Mouse (Mus musculus) CH12.LX (cell line): Measurements from ENCODE around the gene Hsdl1. TPM values are rescaled to one million over a fixed set of nuclear protein-coding genes. Genes with fewer than 3 reads are reported as not detected.

Source experiments
- DNase-seq: peaks from one replicate; pipeline ENCODE4 v3.0.0-alpha.2; 2013; ENCODE audit errors: extremely low read depth
- H3K27ac ChIP-seq: 2 replicates; pipeline ENCODE4 v1.5.1; 2012; ENCODE audit warnings: low read depth, mild to moderate bottlenecking, control low read depth, moderate library complexity; ENCODE audit not compliant: insufficient read depth
- H3K27me3 ChIP-seq: replicated peaks from 2 replicates; pipeline ENCODE3; 2012; ENCODE audit warnings: inconsistent platforms
- H3K36me3 ChIP-seq, 2 experiments: replicated peaks in 1 of 2; 2 replicates each; pipeline versions ENCODE3 to v1.6.1; 2012; ENCODE audit warnings: inconsistent platforms in 1 of 2, low read length in 1 of 2, mild to moderate bottlenecking in 1 of 2, mixed read lengths in 1 of 2, moderate library complexity in 1 of 2; ENCODE audit not compliant: control insufficient read depth in 1 of 2, insufficient read depth in 1 of 2
- H3K4me1 ChIP-seq, 2 experiments: 2 replicates each; pipeline ENCODE4 v1.6.1; 2012; ENCODE audit warnings: inconsistent platforms in 1 of 2, moderate library complexity in 1 of 2; ENCODE audit not compliant: insufficient read depth in 2 of 2, control insufficient read depth in 1 of 2
- H3K4me2 ChIP-seq: 2 replicates; pipeline ENCODE4 v1.6.1; 2012; ENCODE audit warnings: low read depth, mild to moderate bottlenecking, control low read depth; ENCODE audit not compliant: poor library complexity, insufficient read depth, severe bottlenecking
- H3K4me3 ChIP-seq, 3 experiments: fragments of 150-350 bp in 1 of 3; sonication (generic) in 1 of 3; replicated peaks in 1 of 3; 2 replicates each; pipeline versions ENCODE3 to v1.5.1; 2011 to 2012; ENCODE audit warnings: low read depth in 2 of 3, low read length in 2 of 3, mild to moderate bottlenecking in 2 of 3, moderate library complexity in 2 of 3, control low read depth in 1 of 3, improper control_type of control experiment in 1 of 3, inconsistent platforms in 1 of 3, mixed read lengths in 1 of 3; ENCODE audit not compliant: poor library complexity in 1 of 3
- H3K79me2 ChIP-seq: replicated peaks from 2 replicates; pipeline ENCODE4 v1.6.1; 2012; ENCODE audit warnings: mild to moderate bottlenecking, moderate library complexity; ENCODE audit not compliant: control insufficient read depth, poor library complexity, insufficient read depth, severe bottlenecking; ENCODE audit errors: extremely low read depth
- H3K9ac ChIP-seq: 2 replicates; pipeline ENCODE4 v1.6.1; 2012; ENCODE audit warnings: low read depth, mild to moderate bottlenecking, control low read depth, moderate library complexity; ENCODE audit not compliant: insufficient read depth
- H3K9me3 ChIP-seq: replicated peaks from 2 replicates; pipeline ENCODE3; 2012; ENCODE audit warnings: low read length, inconsistent platforms, mixed read lengths
- CHD2 ChIP-seq: IDR thresholded peaks from 2 replicates; pipeline ENCODE4 v1.6.1; 2011; ENCODE audit warnings: low read length, improper control_type of control experiment
- CTCF ChIP-seq, 2 experiments: IDR thresholded peaks in 1 of 2; conservative IDR thresholded peaks in 1 of 2; 2 replicates each; pipeline ENCODE4 v1.5.1; 2011 to 2012; ENCODE audit warnings: low read depth in 2 of 2, low read length in 2 of 2, improper control_type of control experiment in 1 of 2, inconsistent platforms in 1 of 2, mild to moderate bottlenecking in 1 of 2, moderate library complexity in 1 of 2
- E2F4 ChIP-seq: IDR thresholded peaks from 2 replicates; pipeline ENCODE4 v1.6.1; 2011; ENCODE audit warnings: low read depth, low read length, improper control_type of control experiment; ENCODE audit not compliant: insufficient replicate concordance
- ELF1 ChIP-seq: IDR thresholded peaks from 2 replicates; pipeline ENCODE4 v1.6.1; 2014; ENCODE audit warnings: low read depth, mild to moderate bottlenecking, inconsistent platforms, low read length, improper control_type of control experiment
- EP300 ChIP-seq: IDR thresholded peaks from 2 replicates; pipeline ENCODE4 v1.6.1; 2011; ENCODE audit warnings: low read length, improper control_type of control experiment
- ETS1 ChIP-seq: conservative IDR thresholded peaks from 2 replicates; pipeline ENCODE4 v1.6.1; 2012; ENCODE audit warnings: low read depth, mild to moderate bottlenecking, inconsistent platforms, low read length, improper control_type of control experiment, moderate library complexity
- GABPA ChIP-seq: IDR thresholded peaks from 2 replicates; pipeline ENCODE4 v1.6.1; 2012; ENCODE audit warnings: low read depth, low read length, improper control_type of control experiment, inconsistent platforms; ENCODE audit not compliant: insufficient replicate concordance
- HCFC1 ChIP-seq: IDR thresholded peaks from 2 replicates; pipeline ENCODE4 v1.6.1; 2012; ENCODE audit warnings: low read depth, mild to moderate bottlenecking, inconsistent platforms, low read length, improper control_type of control experiment
- IRF4 ChIP-seq: IDR thresholded peaks from 2 replicates; pipeline ENCODE4 v1.6.1; 2014; ENCODE audit warnings: low read depth, mild to moderate bottlenecking, inconsistent platforms, low read length, improper control_type of control experiment
- JUND ChIP-seq: conservative IDR thresholded peaks from 2 replicates; pipeline ENCODE4 v1.6.1; 2011; ENCODE audit warnings: low read depth, low read length, improper control_type of control experiment
- KAT2A ChIP-seq: IDR thresholded peaks from 2 replicates; pipeline ENCODE4 v1.6.1; 2012; ENCODE audit warnings: low read length, improper control_type of control experiment, inconsistent platforms; ENCODE audit not compliant: insufficient replicate concordance
- MAFK ChIP-seq: IDR thresholded peaks from 2 replicates; pipeline ENCODE4 v1.6.1; 2011; ENCODE audit warnings: low read length, improper control_type of control experiment; ENCODE audit not compliant: insufficient replicate concordance
- MAX ChIP-seq: IDR thresholded peaks from 2 replicates; pipeline ENCODE4 v1.6.1; 2011; ENCODE audit warnings: low read length, improper control_type of control experiment
- MAZ ChIP-seq: IDR thresholded peaks from 2 replicates; pipeline ENCODE4 v1.6.1; 2012; ENCODE audit warnings: low read depth, mild to moderate bottlenecking, inconsistent platforms, low read length, improper control_type of control experiment, moderate library complexity
- MEF2A ChIP-seq: IDR thresholded peaks from 2 replicates; pipeline ENCODE4 v1.6.1; 2014; ENCODE audit warnings: low read depth, mild to moderate bottlenecking, inconsistent platforms, low read length, improper control_type of control experiment, borderline replicate concordance
- MYC ChIP-seq: IDR thresholded peaks from 2 replicates; pipeline ENCODE4 v1.6.1; 2011; ENCODE audit warnings: low read depth, mild to moderate bottlenecking, improper control_type of control experiment, low read length
- NELFE ChIP-seq: IDR thresholded peaks from 2 replicates; pipeline ENCODE4 v1.6.1; 2011; ENCODE audit warnings: low read depth, low read length, improper control_type of control experiment
- PAX5 ChIP-seq: IDR thresholded peaks from 2 replicates; pipeline ENCODE4 v1.6.1; 2012; ENCODE audit warnings: low read length, inconsistent platforms, mixed read lengths
- POLR2AphosphoS2 ChIP-seq: IDR thresholded peaks from 2 replicates; pipeline ENCODE4 v1.6.1; 2011; ENCODE audit warnings: low read depth, low read length, improper control_type of control experiment
- RCOR1 ChIP-seq: conservative IDR thresholded peaks from 2 replicates; pipeline ENCODE4 v1.6.1; 2012; ENCODE audit warnings: low read depth, mild to moderate bottlenecking, inconsistent platforms, low read length, improper control_type of control experiment
- SIN3A ChIP-seq: IDR thresholded peaks from 2 replicates; pipeline ENCODE4 v1.6.1; 2012; ENCODE audit warnings: low read length, improper control_type of control experiment, inconsistent platforms
- UBTF ChIP-seq: IDR thresholded peaks from 2 replicates; pipeline ENCODE4 v1.6.1; 2012; ENCODE audit warnings: low read depth, mild to moderate bottlenecking, inconsistent platforms, low read length, improper control_type of control experiment, moderate library complexity
- USF1 ChIP-seq: IDR thresholded peaks from 2 replicates; pipeline ENCODE4 v1.6.1; 2014; ENCODE audit warnings: low read depth, mild to moderate bottlenecking, inconsistent platforms, low read length, improper control_type of control experiment
- USF2 ChIP-seq: conservative IDR thresholded peaks from 2 replicates; pipeline ENCODE4 v1.6.1; 2011; ENCODE audit warnings: low read depth, low read length, improper control_type of control experiment
- ZC3H11A ChIP-seq: IDR thresholded peaks from 2 replicates; pipeline ENCODE4 v1.6.1; 2012; ENCODE audit warnings: low read depth, mild to moderate bottlenecking, inconsistent platforms, low read length, improper control_type of control experiment
- dilution Hi-C: fragments of 300-500 bp; cut with MboI; formaldehyde crosslinking; loops from 2 replicates; pipeline ENCODE4 v1.14.3; 2020; ENCODE audit warnings: low sequenced_read_pairs; ENCODE audit not compliant: extremely low pct_unique_long_range_greater_than_20kb, extremely low pct_ligation_motif_present
- in situ Hi-C: fragments of 300-500 bp; cut with MboI; formaldehyde crosslinking; loops from 3 replicates; pipeline ENCODE4 v1.14.3; 2019; ENCODE audit warnings: low sequenced_read_pairs, low pct_ligation_motif_present, low pct_unique_long_range_greater_than_20kb, mixed read lengths
- polyA plus RNA-seq: library from polyadenylated mRNA; unstranded; fragments of >175 nt; gene quantifications from 2 replicates; pipeline ENCODE4 v1.2.1, GENCODE M21; 2012; ENCODE audit warnings: low read depth; ENCODE audit not compliant: insufficient read length
- total RNA-seq, 2 experiments: library from RNA; depleted of rRNA; stranded (reverse); fragments of 300-350 nt in 1 of 2; fragments of >200 nt in 1 of 2; gene quantifications; 2 replicates each; pipeline ENCODE4 v1.2.3; 2012 to 2014

The Hsdl1 gene
- total and polyA plus RNA-seq, 3 experiments, result 5.7 to 13.6 (median 8.2) TPM

DNA sequence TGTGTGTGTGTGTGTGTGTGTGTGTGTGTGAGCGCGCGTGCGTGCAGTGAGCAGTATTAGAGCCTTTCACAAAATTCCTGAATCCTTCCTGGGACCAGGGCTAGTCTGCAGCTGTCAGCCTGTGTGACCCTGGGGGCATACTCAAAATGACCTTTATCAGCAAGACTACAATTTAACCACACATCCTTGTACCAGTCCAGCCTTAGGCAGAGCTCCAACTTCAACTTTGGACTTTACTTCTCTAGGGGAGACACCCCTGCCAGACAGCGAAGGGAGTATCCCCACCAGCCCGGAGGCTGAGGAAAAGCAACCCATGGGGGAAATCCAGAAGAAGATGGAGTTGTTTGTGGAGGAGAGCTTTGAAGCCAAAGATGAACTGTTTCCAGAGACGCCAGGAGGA, 16.5 kb upstream of the Hsdl1 start:
- no peaks in the 10 kb centered on the region for H3K27me3 ChIP-seq
- no peak overlapping the region for H3K9ac ChIP-seq
- H3K79me2 ChIP-seq, result no peaks in the 10 kb centered on the region
- H3K9me3 ChIP-seq, result no peaks in the 10 kb centered on the region
- dilution Hi-C loops (no loop called here), in situ Hi-C loops (no loop called here)
- no peak overlapping the region for H3K4me3 ChIP-seq
- H3K4me1 ChIP-seq, result peaks cover 8 to 20% of the 10 kb centered on the region in 2 experiments
- DNase-seq, result no peak
- H3K4me2 ChIP-seq, result no peak overlapping the region
- TF ChIP-seq MAX (no peak), USF1 (no peak), KAT2A (no peak), JUND (no peak), GABPA (no peak), ELF1 (no peak), HCFC1 (no peak), ETS1 (no peak), UBTF (no peak)
- H3K36me3 ChIP-seq, result peaks cover under 1 to 12% of the 10 kb centered on the region in 2 experiments
- H3K27ac ChIP-seq, result no peak overlapping the region

DNA sequence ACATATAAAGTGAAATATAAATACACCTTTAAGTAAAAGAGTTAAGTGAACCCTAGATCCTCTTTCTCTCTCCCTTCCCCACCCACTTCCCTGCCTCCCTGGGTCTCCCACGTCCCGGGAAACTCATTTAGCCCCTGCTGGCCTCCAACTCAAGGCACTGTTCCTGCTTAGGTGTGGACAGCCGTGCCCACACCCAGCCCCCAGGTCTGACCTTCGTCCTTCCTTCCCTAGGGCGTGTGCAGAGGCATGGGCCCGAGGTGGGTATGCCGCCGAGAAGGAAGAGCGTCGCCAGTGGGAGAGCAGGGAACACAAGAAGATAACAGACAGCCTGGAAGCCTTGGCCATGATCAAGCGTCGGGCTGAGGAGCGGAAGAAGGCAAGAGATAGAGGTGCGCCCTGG, 15.4 kb upstream of the Hsdl1 start:
- dilution Hi-C loops, result no loop called here
- Histone ChIP-seq H3K4me1 (peaks cover 8 to 20% of the 10 kb centered on the region in 2 experiments), H3K79me2 (no peaks in the 10 kb centered on the region), H3K4me2 (no peak overlapping the region), H3K27ac (no peak overlapping the region), H3K27me3 (no peaks in the 10 kb centered on the region), H3K9me3 (no peaks in the 10 kb centered on the region), H3K4me3 (no peak overlapping the region), H3K36me3 (peaks cover 0 to 2% of the 10 kb centered on the region in 2 experiments), H3K9ac (no peak overlapping the region)
- DNase-seq, result no peak
- in situ Hi-C loops, result no loop called here
- TF ChIP-seq MYC (no peak), PAX5 (no peak), E2F4 (no peak), CHD2 (no peak), USF1 (no peak), USF2 (no peak)

GRCm38 (mm10) chr8:119588844-119589243, 13.9 kb upstream of the Hsdl1 start:
- Histone ChIP-seq H3K9ac (no peak overlapping the region), H3K9me3 (no peaks in the 10 kb centered on the region), H3K4me3 (no peak overlapping the region), H3K4me1 (peaks cover 0 to 10% of the 10 kb centered on the region in 2 experiments; a peak in 2 of 4 replicates), H3K4me2 (no peak overlapping the region), H3K27me3 (no peaks in the 10 kb centered on the region), H3K36me3 (no peaks in the 10 kb centered on the region), H3K79me2 (no peaks in the 10 kb centered on the region), H3K27ac (no peak overlapping the region)
- no peak for TF ChIP-seq CHD2
- TF ChIP-seq GABPA, result no peak
- TF ChIP-seq ETS1, result no peak
- no peak for TF ChIP-seq ZC3H11A
- no peak for TF ChIP-seq MAFK
- TF ChIP-seq MEF2A, result no peak
- no peak for TF ChIP-seq ELF1
- no peak for TF ChIP-seq USF1
- no peak for TF ChIP-seq JUND
- TF ChIP-seq PAX5, result no peak
- TF ChIP-seq MAZ, result no peak
- no peak for TF ChIP-seq NELFE
- no peak for TF ChIP-seq USF2
- no peak for TF ChIP-seq RCOR1
- TF ChIP-seq SIN3A, result no peak
- no peak for TF ChIP-seq MAX
- TF ChIP-seq POLR2AphosphoS2, result no peak
- TF ChIP-seq CTCF (conservative IDR thresholded peaks at IDR 0.05 in 1 of 2, IDR thresholded peaks at IDR 0.05 in 1 of 2; ENCODE audit: low read depth in 2 of 2, low read length in 2 of 2), result no peak
- TF ChIP-seq IRF4, result no peak
- no peak for TF ChIP-seq EP300
- in situ Hi-C loops, result no loop called here
- dilution Hi-C loops, result no loop called here
- no peak for DNase-seq
